Mouse (Mus musculus) hindbrain, embryonic 12.5 days (tissue): Measurements from ENCODE around the gene Rarg. TPM values are rescaled to one million over a fixed set of nuclear protein-coding genes. Genes with fewer than 3 reads are reported as not detected.

Experiments used
- ATAC-seq: fragments of 200-750 bp; cut with Nextera tagmentation; 2 replicates; pipeline ENCODE4 v1.8.0; 2017; ENCODE audit warnings: moderate TSS enrichment; ENCODE audit not compliant: low FRiP score
- H3K27ac ChIP-seq: fragments of 300-500 bp; sonication (generic); 2 replicates; pipeline ENCODE4 v1.5.1; 2016; ENCODE audit warnings: mild to moderate bottlenecking
- H3K27me3 ChIP-seq: fragments of 300-500 bp; sonication (generic); 2 replicates; pipeline ENCODE4 v1.6.1; 2016; ENCODE audit warnings: mild to moderate bottlenecking
- H3K36me3 ChIP-seq: fragments of 300-500 bp; sonication (generic); 2 replicates; pipeline ENCODE4 v1.6.1; 2016; ENCODE audit warnings: mild to moderate bottlenecking
- H3K4me1 ChIP-seq: fragments of 300-500 bp; sonication (generic); 2 replicates; pipeline ENCODE4 v1.6.1; 2016
- H3K4me2 ChIP-seq: fragments of 300-500 bp; sonication (generic); replicated peaks from 2 replicates; pipeline ENCODE4 v1.6.1; 2016; ENCODE audit warnings: mild to moderate bottlenecking
- H3K4me3 ChIP-seq: fragments of 300-500 bp; sonication (generic); 2 replicates; pipeline ENCODE4 v1.5.1; 2016; ENCODE audit warnings: mild to moderate bottlenecking
- H3K9ac ChIP-seq: fragments of 300-500 bp; sonication (generic); 2 replicates; pipeline ENCODE4 v1.6.1; 2016; ENCODE audit warnings: mild to moderate bottlenecking, moderate library complexity
- H3K9me3 ChIP-seq: fragments of 300-500 bp; sonication (generic); replicated peaks from 2 replicates; pipeline ENCODE4 v1.6.1; 2016; ENCODE audit warnings: mild to moderate bottlenecking
- WGBS: fragments of 180-500 bp; shearing (Covaris S2); methylation state at CpG from one replicate; pipeline ENCODE4 v1.1.7; 2016; 5-methylcytosine and 5-hydroxymethylcytosine counted together
- polyA plus RNA-seq: library from polyadenylated mRNA; unstranded; fragments of >200 nt; fragmentation: Nextera tagmentation; extraction: Ambion mirVana; gene quantifications from 2 replicates; pipeline ENCODE4 v1.2.1, GENCODE M21; 2016

Rarg gene
- 42.2 and 45.6 TPM in 2 replicates for polyA plus RNA-seq

- H3K4me2 ChIP-seq, result peak within 1 kb of the TSS; percentile 91
- H3K27me3 ChIP-seq, result peaks cover 73% of the 10 kb centered on the region
- H3K4me1 ChIP-seq, result peaks cover 29% of the 10 kb centered on the region
- H3K4me3 ChIP-seq, result peak within 1 kb of the TSS; percentile 56
- H3K27ac ChIP-seq, result peak within 1 kb of the TSS; percentile 83
- peak within 1 kb of the TSS; percentile 75 for H3K9ac ChIP-seq
- no peaks in the 10 kb centered on the region for H3K36me3 ChIP-seq
- no peaks in the 10 kb centered on the region for H3K9me3 ChIP-seq
- no peak for ATAC-seq
- WGBS, result under 1% methylated on average over 40 of the region's 46 CpGs
Observed at GRCm38 (mm10) chr15:102257202-102258075, at the start of gene Rarg. Gene Rarg, minus strand, starts transcription at chr15:102257517.

DNA sequence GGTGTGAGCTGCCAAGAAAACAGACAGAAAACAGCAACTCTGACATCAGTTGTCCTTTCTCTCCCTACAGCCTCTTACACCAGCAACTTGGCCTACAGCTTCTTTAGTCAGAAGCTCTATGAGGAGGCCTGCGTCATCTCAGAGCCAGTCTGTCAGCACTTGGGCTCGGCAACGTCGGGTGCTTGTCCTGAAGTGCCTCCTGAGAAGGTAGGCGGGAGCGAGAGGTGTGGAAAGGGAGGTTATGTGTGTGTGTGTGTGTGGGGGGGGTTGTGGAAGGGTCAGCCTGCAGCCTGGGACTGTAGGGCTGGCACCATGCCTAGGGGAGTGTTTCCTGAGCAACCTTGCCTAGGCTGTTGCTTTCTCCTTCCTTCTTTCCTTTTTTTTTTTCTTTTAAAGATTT is 45.2 kb upstream of the Rarg start:
- H3K9me3 ChIP-seq, result no peaks in the 10 kb centered on the region
- 91% methylated on average over 6 of the region's 6 CpGs for WGBS
- H3K4me1 ChIP-seq, result no peaks in the 10 kb centered on the region
- no peak for ATAC-seq
- no peaks in the 10 kb centered on the region for H3K27me3 ChIP-seq
- no peak overlapping the region for H3K4me2 ChIP-seq
- H3K9ac ChIP-seq, result no peak overlapping the region
- peaks cover 54% of the 10 kb centered on the region for H3K36me3 ChIP-seq
- H3K27ac ChIP-seq, result no peak overlapping the region
- no peak overlapping the region for H3K4me3 ChIP-seq

GRCm38 (mm10) chr15:102296368-102297006 is 39.2 kb upstream of the Rarg start:
- H3K4me2 ChIP-seq, result peak overlapping the region; percentile 93
- WGBS, result 5% methylated on average over 24 of the region's 24 CpGs
- peak; percentile 76 for ATAC-seq
- peak overlapping the region; percentile 69 for H3K9ac ChIP-seq
- no peak overlapping the region for H3K27ac ChIP-seq
- H3K27me3 ChIP-seq, result no peaks in the 10 kb centered on the region
- peaks cover 10% of the 10 kb centered on the region for H3K4me1 ChIP-seq
- peaks cover 24% of the 10 kb centered on the region for H3K36me3 ChIP-seq
- peak overlapping the region; percentile 66 for H3K4me3 ChIP-seq
- H3K9me3 ChIP-seq, result no peaks in the 10 kb centered on the region

DNA sequence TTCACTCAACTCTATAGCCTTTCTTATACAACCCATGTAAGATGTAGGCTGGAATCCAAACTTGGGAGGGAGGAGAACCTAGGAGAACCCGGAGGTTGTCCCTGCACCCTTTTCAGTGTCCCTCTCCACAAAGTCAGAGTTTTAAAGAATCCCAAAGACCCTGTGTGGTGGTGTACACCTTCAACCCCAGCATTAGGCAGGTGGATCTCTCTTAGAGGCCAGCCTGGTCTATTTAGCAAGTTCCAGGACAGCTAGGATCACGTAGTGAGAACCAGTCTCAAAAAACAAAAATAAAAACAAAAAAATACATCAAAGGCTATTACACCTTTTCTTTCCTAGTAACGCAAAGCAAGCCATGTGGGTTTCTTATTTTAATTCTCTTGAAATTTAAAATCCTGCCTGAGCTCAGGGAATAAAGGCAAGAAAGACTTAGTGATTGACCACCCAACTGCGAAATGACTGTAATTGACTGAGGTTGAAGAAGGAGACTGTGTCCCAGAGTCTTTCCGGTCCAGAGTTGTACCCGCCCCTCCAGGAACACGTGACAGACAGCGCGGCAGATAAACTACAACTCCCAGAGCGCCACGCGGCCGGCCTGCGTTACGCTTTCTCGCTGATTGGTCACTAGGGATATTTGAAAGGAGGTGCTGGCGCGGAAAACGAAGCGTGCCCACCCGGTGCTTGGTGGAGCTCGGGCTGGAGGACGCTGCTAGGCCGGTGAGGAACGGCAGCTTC is 38.5 kb upstream of the Rarg start, which contains the start of gene Espl1:
TSS of gene Espl1 (plus strand) at position 634 of the 735 bp plus-strand sequence.
- Histone ChIP-seq H3K9me3 (no peaks in the 10 kb centered on the region), H3K27me3 (no peaks in the 10 kb centered on the region), H3K9ac (peak within 1 kb of the TSS; percentile 69), H3K4me1 (peaks cover 10% of the 10 kb centered on the region), H3K4me2 (peak within 1 kb of the TSS; percentile 93), H3K27ac (0 out of 2 replicates have a peak within 1 kb of the TSS, but pooled peaks have one; percentile 13), H3K4me3 (peak within 1 kb of the TSS; percentile 66), H3K36me3 (peaks cover 21% of the 10 kb centered on the region)
- WGBS, result 8% methylated on average over 25 of the region's 25 CpGs
- peak; percentile 98 for ATAC-seq

DNA sequence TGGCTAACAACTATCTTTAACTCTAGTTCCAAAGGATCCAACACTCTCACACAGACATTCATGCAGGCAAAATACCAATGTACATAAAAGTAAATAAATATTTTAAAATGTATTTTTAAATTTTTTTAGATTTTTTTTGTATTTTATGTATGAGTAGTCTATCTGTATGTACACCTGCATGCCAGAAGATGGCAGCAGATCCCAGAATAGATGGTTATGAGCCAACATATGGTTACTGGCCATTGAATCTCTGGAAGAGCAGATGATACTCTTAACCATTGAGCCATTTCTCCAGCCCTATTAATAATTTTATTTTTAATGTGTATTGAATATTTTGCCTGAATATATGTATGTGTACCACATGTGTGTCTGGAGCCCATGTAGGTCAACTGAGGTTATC is 30.1 kb upstream of the Rarg start:
- H3K4me3 ChIP-seq, result no peak overlapping the region
- peaks cover 3% of the 10 kb centered on the region; the same call in 1 of the 2 replicates for H3K36me3 ChIP-seq
- H3K4me2 ChIP-seq, result no peak overlapping the region
- H3K9ac ChIP-seq, result no peak overlapping the region
- H3K27me3 ChIP-seq, result no peaks in the 10 kb centered on the region
- no peak overlapping the region for H3K27ac ChIP-seq
- H3K4me1 ChIP-seq, result no peaks in the 10 kb centered on the region
- no peak for ATAC-seq
- no peaks in the 10 kb centered on the region for H3K9me3 ChIP-seq

- no peak for ATAC-seq
- no peaks in the 10 kb centered on the region for H3K9me3 ChIP-seq
- 84% methylated on average over 3 of the region's 3 CpGs for WGBS
- H3K9ac ChIP-seq, result no peak overlapping the region
- no peak overlapping the region for H3K4me2 ChIP-seq
- H3K36me3 ChIP-seq, result peaks cover 23% of the 10 kb centered on the region
- no peaks in the 10 kb centered on the region for H3K27me3 ChIP-seq
- H3K4me1 ChIP-seq, result peaks cover 13% of the 10 kb centered on the region
- H3K27ac ChIP-seq, result no peak overlapping the region
- no peak overlapping the region for H3K4me3 ChIP-seq
Observed at GRCm38 (mm10) chr15:102283648-102284047, 26.3 kb upstream of the Rarg start.

GRCm38 (mm10) chr15:102282463-102283292 is 25.4 kb upstream of the Rarg start:
- no peak overlapping the region for H3K4me3 ChIP-seq
- no peak overlapping the region for H3K4me2 ChIP-seq
- WGBS, result 87% methylated on average over 8 of the region's 8 CpGs
- no peaks in the 10 kb centered on the region for H3K9me3 ChIP-seq
- ATAC-seq, result no peak
- peaks cover 23% of the 10 kb centered on the region for H3K36me3 ChIP-seq
- H3K27ac ChIP-seq, result no peak overlapping the region
- H3K27me3 ChIP-seq, result no peaks in the 10 kb centered on the region
- peaks cover 14% of the 10 kb centered on the region for H3K4me1 ChIP-seq
- no peak overlapping the region for H3K9ac ChIP-seq

- Histone ChIP-seq H3K9me3 (no peaks in the 10 kb centered on the region), H3K36me3 (peaks cover 23% of the 10 kb centered on the region), H3K27ac (no peak overlapping the region), H3K27me3 (no peaks in the 10 kb centered on the region), H3K4me1 (peaks cover 14% of the 10 kb centered on the region), H3K4me2 (peak overlapping the region; percentile 89), H3K4me3 (peak overlapping the region; percentile 65; the same call in 1 of the 2 replicates), H3K9ac (0 out of 2 replicates have a peak overlapping the region, but pooled peaks have one; percentile 63)
- ATAC-seq, result no peak
- WGBS, result 94% methylated on average over 19 of the region's 19 CpGs
Observed at GRCm38 (mm10) chr15:102280623-102281022, 23.3 kb upstream of the Rarg start.

GRCm38 (mm10) chr15:102279783-102280520 is 22.6 kb upstream of the Rarg start:
- no peaks in the 10 kb centered on the region for H3K27me3 ChIP-seq
- peak; percentile 50 for ATAC-seq
- peak overlapping the region; percentile 80 for H3K27ac ChIP-seq
- WGBS, result 28% methylated on average over 13 of the region's 13 CpGs
- H3K9ac ChIP-seq, result peak overlapping the region; percentile 63
- H3K4me3 ChIP-seq, result peak overlapping the region; percentile 65
- no peaks in the 10 kb centered on the region for H3K9me3 ChIP-seq
- H3K4me2 ChIP-seq, result peak overlapping the region; percentile 89
- H3K36me3 ChIP-seq, result peaks cover 23% of the 10 kb centered on the region
- H3K4me1 ChIP-seq, result peaks cover 14% of the 10 kb centered on the region

- no peaks in the 10 kb centered on the region for H3K27me3 ChIP-seq
- peak within 1 kb of the TSS; percentile 89 for H3K4me2 ChIP-seq
- no peaks in the 10 kb centered on the region for H3K9me3 ChIP-seq
- H3K4me3 ChIP-seq, result peak within 1 kb of the TSS; percentile 65
- H3K4me1 ChIP-seq, result peaks cover 14% of the 10 kb centered on the region
- H3K27ac ChIP-seq, result peak within 1 kb of the TSS; percentile 80
- ATAC-seq, result peak; percentile 96
- H3K9ac ChIP-seq, result peak within 1 kb of the TSS; percentile 63
- under 1% methylated on average over 65 of the region's 65 CpGs for WGBS
- H3K36me3 ChIP-seq, result peaks cover 23% of the 10 kb centered on the region
Observed at GRCm38 (mm10) chr15:102279092-102279782, 21.9 kb upstream of the Rarg start, which contains the start of gene Mfsd5. Gene Mfsd5, plus strand, starts transcription at chr15:102279454.
